Mouse (Mus musculus): ENCODE measurements around the gene Tmem178b. TPM values are rescaled to one million over a fixed set of nuclear protein-coding genes. Genes with fewer than 3 reads are reported as not detected.

Tmem178b gene
- total and polyA plus RNA-seq, 2 experiments from 2014 or later: 0.07 TPM; not detected in 1

GRCm38 (mm10) chr6:39914956-39915355 is 41.9 kb downstream of the Tmem178b start:
- Histone ChIP-seq H3K4me3 (ENCODE audit: low read depth, low read length) (no peak overlapping the region), H3K27me3 (ENCODE audit: control insufficient read depth, insufficient read depth, low read length) (no peaks in the 10 kb centered on the region), H3K9ac (replicated peaks; ENCODE audit: low read depth, low read length) (no peak overlapping the region), H3K36me3 (replicated peaks; ENCODE audit: control insufficient read depth, insufficient read depth, low read length) (no peaks in the 10 kb centered on the region), H3K4me2 (ENCODE audit: low read depth, low read length) (no peak overlapping the region), H3K4me1 (ENCODE audit: control insufficient read depth, insufficient read depth) (no peaks in the 10 kb centered on the region), H3K27ac (ENCODE audit: low read depth) (no peak overlapping the region), H3K9me3 (replicated peaks; ENCODE audit: control insufficient read depth, low read length) (no peaks in the 10 kb centered on the region)
- DNase-seq (ENCODE audit: low spot score) (no peak), ATAC-seq (ENCODE audit: insufficient read depth, low read depth) (no peak)
- TF ChIP-seq EP300 (IDR thresholded peaks at IDR 0.05; ENCODE audit: low read depth) (no peak), CTCF (IDR thresholded peaks at IDR 0.05; ENCODE audit: low read depth) (no peak)
- WGBS: 23% methylated on average over 8 of the region's 8 CpGs

- no peak overlapping the region for H3K27ac ChIP-seq (ENCODE audit: low read depth)
- H3K4me3 ChIP-seq (ENCODE audit: low read depth, low read length): no peak overlapping the region
- ATAC-seq (ENCODE audit: insufficient read depth, low read depth) (no peak), DNase-seq (ENCODE audit: low spot score) (no peak)
- TF ChIP-seq CTCF (IDR thresholded peaks at IDR 0.05; ENCODE audit: low read depth): no peak
- no peak for TF ChIP-seq EP300 (IDR thresholded peaks at IDR 0.05; ENCODE audit: low read depth)
- H3K27me3 ChIP-seq (ENCODE audit: control insufficient read depth, insufficient read depth, low read length): no peaks in the 10 kb centered on the region
- H3K36me3 ChIP-seq (replicated peaks; ENCODE audit: control insufficient read depth, insufficient read depth, low read length): no peaks in the 10 kb centered on the region
- no peak overlapping the region for H3K9ac ChIP-seq (replicated peaks; ENCODE audit: low read depth, low read length)
- H3K4me1 ChIP-seq (ENCODE audit: control insufficient read depth, insufficient read depth): no peaks in the 10 kb centered on the region
- no peaks in the 10 kb centered on the region for H3K9me3 ChIP-seq (replicated peaks; ENCODE audit: control insufficient read depth, low read length)
- no peak overlapping the region for H3K4me2 ChIP-seq (ENCODE audit: low read depth, low read length)
- 61% methylated on average over 2 of the region's 2 CpGs for WGBS
Measured at GRCm38 (mm10) chr6:39915636-39916281, 42.7 kb downstream of the Tmem178b start.

GRCm38 (mm10) chr6:39916514-39916913 is 43.4 kb downstream of the Tmem178b start:
- H3K27me3 ChIP-seq (ENCODE audit: control insufficient read depth, insufficient read depth, low read length): no peaks in the 10 kb centered on the region
- H3K9ac ChIP-seq (replicated peaks; ENCODE audit: low read depth, low read length): no peak overlapping the region
- DNase-seq (ENCODE audit: low spot score) (no peak), ATAC-seq (ENCODE audit: insufficient read depth, low read depth) (no peak)
- no peak overlapping the region for H3K27ac ChIP-seq (ENCODE audit: low read depth)
- TF ChIP-seq EP300 (IDR thresholded peaks at IDR 0.05; ENCODE audit: low read depth) (no peak), CTCF (IDR thresholded peaks at IDR 0.05; ENCODE audit: low read depth) (no peak)
- no peak overlapping the region for H3K4me3 ChIP-seq (ENCODE audit: low read depth, low read length)
- H3K4me2 ChIP-seq (ENCODE audit: low read depth, low read length): no peak overlapping the region
- H3K4me1 ChIP-seq (ENCODE audit: control insufficient read depth, insufficient read depth): no peaks in the 10 kb centered on the region
- no peaks in the 10 kb centered on the region for H3K9me3 ChIP-seq (replicated peaks; ENCODE audit: control insufficient read depth, low read length)
- WGBS: 75% methylated on average over 4 of the region's 4 CpGs
- no peaks in the 10 kb centered on the region for H3K36me3 ChIP-seq (replicated peaks; ENCODE audit: control insufficient read depth, insufficient read depth, low read length)

GRCm38 (mm10) chr6:39917242-39917641 is 44.2 kb downstream of the Tmem178b start:
- Histone ChIP-seq H3K9ac (replicated peaks; ENCODE audit: low read depth, low read length) (no peak overlapping the region), H3K4me1 (ENCODE audit: control insufficient read depth, insufficient read depth) (no peaks in the 10 kb centered on the region), H3K36me3 (replicated peaks; ENCODE audit: control insufficient read depth, insufficient read depth, low read length) (no peaks in the 10 kb centered on the region), H3K27me3 (ENCODE audit: control insufficient read depth, insufficient read depth, low read length) (no peaks in the 10 kb centered on the region), H3K9me3 (replicated peaks; ENCODE audit: control insufficient read depth, low read length) (no peaks in the 10 kb centered on the region), H3K4me3 (ENCODE audit: low read depth, low read length) (no peak overlapping the region), H3K4me2 (ENCODE audit: low read depth, low read length) (no peak overlapping the region), H3K27ac (ENCODE audit: low read depth) (no peak overlapping the region)
- no peak for ATAC-seq (ENCODE audit: insufficient read depth, low read depth)
- WGBS: 45% methylated on average over 8 of the region's 8 CpGs
- no peak for TF ChIP-seq EP300 (IDR thresholded peaks at IDR 0.05; ENCODE audit: low read depth)
- TF ChIP-seq CTCF (IDR thresholded peaks at IDR 0.05; ENCODE audit: low read depth): no peak
- DNase-seq (ENCODE audit: low spot score): no peak

GRCm38 (mm10) chr6:39917729-39918128 is 44.7 kb downstream of the Tmem178b start:
- DNase-seq (ENCODE audit: low spot score): no peak
- H3K4me3 ChIP-seq (ENCODE audit: low read depth, low read length): no peak overlapping the region
- no peaks in the 10 kb centered on the region for H3K4me1 ChIP-seq (ENCODE audit: control insufficient read depth, insufficient read depth)
- H3K27me3 ChIP-seq (ENCODE audit: control insufficient read depth, insufficient read depth, low read length): no peaks in the 10 kb centered on the region
- H3K9ac ChIP-seq (replicated peaks; ENCODE audit: low read depth, low read length): no peak overlapping the region
- H3K9me3 ChIP-seq (replicated peaks; ENCODE audit: control insufficient read depth, low read length): no peaks in the 10 kb centered on the region
- no peak for ATAC-seq (ENCODE audit: insufficient read depth, low read depth)
- H3K27ac ChIP-seq (ENCODE audit: low read depth): no peak overlapping the region
- no peaks in the 10 kb centered on the region for H3K36me3 ChIP-seq (replicated peaks; ENCODE audit: control insufficient read depth, insufficient read depth, low read length)
- no peak for TF ChIP-seq CTCF (IDR thresholded peaks at IDR 0.05; ENCODE audit: low read depth)
- no peak for TF ChIP-seq EP300 (IDR thresholded peaks at IDR 0.05; ENCODE audit: low read depth)
- 92% methylated on average over 6 of the region's 6 CpGs for WGBS
- H3K4me2 ChIP-seq (ENCODE audit: low read depth, low read length): no peak overlapping the region

Data from heart, postnatal 0 days (tissue).